Mouse (Mus musculus): ENCODE measurements around the gene Zfp607a. TPM values are rescaled to one million over a fixed set of nuclear protein-coding genes. Genes with fewer than 3 reads are reported as not detected.
"Not testable (repeated sequence)": the region's sequence is repeated elsewhere in the genome, so short reads cannot be mapped to it uniquely, and the experiment has no call there.

Zfp607a gene
- polyA plus RNA-seq, 1 experiment: 4.3 TPM

GRCm38 (mm10) chr7:27905061-27905848 is 47.9 kb downstream of the Zfp607a start:
- no peak overlapping the region for H3K4me3 ChIP-seq (ENCODE audit: control insufficient read depth, low read depth, low read length)
- no peaks in the 10 kb centered on the region for H3K27me3 ChIP-seq (ENCODE audit: control insufficient read depth, insufficient read depth, low read length)

GRCm38 (mm10) chr7:27910952-27911351 is 53.6 kb downstream of the Zfp607a start:
- not testable (repeated sequence) for H3K36me3 ChIP-seq (ENCODE audit: control insufficient read depth, insufficient read depth, low read length); H3K4me1 ChIP-seq (ENCODE audit: control insufficient read depth, insufficient read depth, low read length); H3K27me3 ChIP-seq (ENCODE audit: control insufficient read depth, insufficient read depth, low read length); H3K27ac ChIP-seq (ENCODE audit: control insufficient read depth, insufficient read depth, low read depth, low read length); H3K4me3 ChIP-seq (ENCODE audit: control insufficient read depth, low read depth, low read length)

More at GRCm38 (mm10) chr7:27905061-27905848, 47.9 kb downstream of the Zfp607a start:
- TF ChIP-seq CTCF (IDR thresholded peaks at IDR 0.05; ENCODE audit: control insufficient read depth, insufficient read depth, insufficient replicate concordance, low read depth, low read length) (no peak), POLR2A (IDR thresholded peaks at IDR 0.05; ENCODE audit: control insufficient read depth, low read depth, low read length) (no peak)
- H3K27ac ChIP-seq (ENCODE audit: control insufficient read depth, insufficient read depth, low read depth, low read length): no peak overlapping the region
- H3K36me3 ChIP-seq (ENCODE audit: control insufficient read depth, insufficient read depth, low read length): no peaks in the 10 kb centered on the region
- H3K4me1 ChIP-seq (ENCODE audit: control insufficient read depth, insufficient read depth, low read length): no peaks in the 10 kb centered on the region

DNA sequence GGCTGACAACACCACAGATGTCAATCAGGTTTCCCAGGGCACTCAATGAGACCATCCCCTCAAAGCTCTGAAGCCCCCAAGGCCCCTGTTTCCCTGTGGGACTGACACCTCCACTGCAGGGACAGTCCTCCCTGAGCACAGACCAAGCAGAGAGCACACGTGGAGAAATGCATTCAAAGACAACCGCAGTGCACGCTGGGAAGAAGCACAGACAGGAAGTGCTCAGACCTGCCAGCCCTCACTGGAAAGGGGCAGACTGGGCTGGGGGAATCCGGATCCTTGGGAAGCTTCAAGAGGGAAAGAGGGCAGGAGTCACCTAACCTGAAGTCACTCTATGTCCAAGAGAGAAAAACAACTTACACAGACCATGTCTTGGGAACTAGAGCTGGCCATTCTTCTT is 69.7 kb downstream of the Zfp607a start:
- H3K4me1 ChIP-seq (ENCODE audit: control insufficient read depth, insufficient read depth, low read length); H3K36me3 ChIP-seq (ENCODE audit: control insufficient read depth, insufficient read depth, low read length); H3K27ac ChIP-seq (ENCODE audit: control insufficient read depth, insufficient read depth, low read depth, low read length); H3K27me3 ChIP-seq (ENCODE audit: control insufficient read depth, insufficient read depth, low read length): not testable (repeated sequence)
- H3K4me3 ChIP-seq (ENCODE audit: control insufficient read depth, low read depth, low read length): peak overlapping the region; percentile 88

GRCm38 (mm10) chr7:27928818-27929695 is 71.7 kb downstream of the Zfp607a start, which contains the start of gene Zfp974:
Gene Zfp974 (minus strand): TSS chr7:27929460.
- Histone ChIP-seq H3K4me1 (ENCODE audit: control insufficient read depth, insufficient read depth, low read length) (no peaks in the 10 kb centered on the region), H3K27ac (ENCODE audit: control insufficient read depth, insufficient read depth, low read depth, low read length) (peak within 1 kb of the TSS; percentile 62), H3K4me3 (ENCODE audit: control insufficient read depth, low read depth, low read length) (peak within 1 kb of the TSS; percentile 88), H3K27me3 (ENCODE audit: control insufficient read depth, insufficient read depth, low read length) (no peaks in the 10 kb centered on the region), H3K36me3 (ENCODE audit: control insufficient read depth, insufficient read depth, low read length) (no peaks in the 10 kb centered on the region)
- TF ChIP-seq POLR2A (IDR thresholded peaks at IDR 0.05; ENCODE audit: control insufficient read depth, low read depth, low read length): peak; percentile 56; the same call in 1 of the 2 replicates
- no peak for TF ChIP-seq CTCF (IDR thresholded peaks at IDR 0.05; ENCODE audit: control insufficient read depth, insufficient read depth, insufficient replicate concordance, low read depth, low read length)

Other genes with a start within 250 kb of the Zfp607a start
- gene Ttc9b, start 203.6 kb upstream of the Zfp607a start, polyA plus RNA-seq (2012; rRNA removed): 0.29 and 0.51 TPM in 2 replicates
- 26.6 and 33.7 TPM in 2 replicates for gene Map3k10, start 182.9 kb upstream of the Zfp607a start, polyA plus RNA-seq (2012; rRNA removed)
- gene Zfp607b, start 168.2 kb upstream of the Zfp607a start, polyA plus RNA-seq (2012; rRNA removed): 27.7 and 38.1 TPM in 2 replicates
- gene Zfp60, start 126.1 kb upstream of the Zfp607a start, polyA plus RNA-seq (2012; rRNA removed): 4.7 and 8.0 TPM in 2 replicates
- 4.1 and 6.3 TPM in 2 replicates for gene Zfp626, start 50.3 kb upstream of the Zfp607a start, polyA plus RNA-seq (2012; rRNA removed)
- 2.0 and 2.3 TPM in 2 replicates for gene Zfp59, start 18.9 kb upstream of the Zfp607a start, polyA plus RNA-seq (2012; rRNA removed)
- gene Zfp974, start 71.9 kb downstream of the Zfp607a start, polyA plus RNA-seq (2012; rRNA removed): 10.0 and 15.4 TPM in 2 replicates
- 1.5 and 1.6 TPM in 2 replicates for gene Zfp780b, start 121.6 kb downstream of the Zfp607a start, polyA plus RNA-seq (2012; rRNA removed)
- 1.3 and 2.8 TPM in 2 replicates for gene Zfp850, start 156.6 kb downstream of the Zfp607a start, polyA plus RNA-seq (2012; rRNA removed)
- gene Psmc4, start 192.6 kb downstream of the Zfp607a start, polyA plus RNA-seq (2012; rRNA removed): 55.5 and 57.6 TPM in 2 replicates
- gene Fcgbp, start 213.7 kb downstream of the Zfp607a start, polyA plus RNA-seq (2012; rRNA removed): 1.3 and 3.4 TPM in 2 replicates